Mouse (Mus musculus) kidney, adult 8-10 months (tissue): Measurements from ENCODE around the gene 1700029J07Rik.
A peak's percentile ranks its signal among the peaks of the same experiment; 100 is the strongest.

Source experiments
- DNase-seq, 2 experiments: peaks; one replicate each; pipeline ENCODE4 v3.0.0; 2022

The 1700029J07Rik gene

DNA sequence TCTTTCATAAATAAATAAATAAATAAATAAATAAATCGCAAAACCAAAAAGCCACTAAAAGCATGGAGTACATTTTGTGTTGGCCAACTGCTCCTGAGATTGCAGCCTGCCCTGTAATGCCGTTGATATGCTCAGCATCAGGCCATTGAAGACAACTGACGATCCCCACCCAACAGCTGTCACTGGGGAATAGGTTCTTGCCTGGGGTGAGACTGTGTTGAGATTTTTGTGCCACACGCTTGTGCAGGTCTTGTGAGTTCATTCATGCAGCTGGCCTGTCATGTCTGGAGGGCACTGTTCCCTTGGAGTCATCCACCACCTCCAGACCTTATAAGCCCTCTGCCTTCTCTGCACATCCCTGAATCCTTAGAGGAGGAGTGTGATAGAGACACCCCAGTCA lies 28.8 kb downstream of the 1700029J07Rik start:
- no peak for DNase-seq

DNA sequence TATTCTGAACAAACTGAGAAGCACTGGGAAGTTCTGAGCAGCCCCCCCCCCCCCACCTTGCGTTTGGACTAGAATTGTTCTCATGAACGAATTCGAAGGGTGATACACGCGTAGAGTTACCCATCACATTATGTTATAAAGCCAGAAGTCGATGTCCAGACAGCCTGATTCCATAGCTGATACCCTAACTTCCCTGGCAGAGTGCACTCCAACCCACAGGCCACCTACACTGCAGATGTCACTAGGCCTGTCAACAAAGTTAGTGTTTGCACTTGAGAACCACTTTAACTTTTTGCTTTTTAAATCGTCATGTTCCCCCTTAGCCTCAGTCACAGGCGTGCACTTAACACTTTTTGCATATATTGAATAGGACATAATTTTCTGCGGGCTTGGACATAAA lies 38.1 kb downstream of the 1700029J07Rik start:
- no peak for DNase-seq

DNA sequence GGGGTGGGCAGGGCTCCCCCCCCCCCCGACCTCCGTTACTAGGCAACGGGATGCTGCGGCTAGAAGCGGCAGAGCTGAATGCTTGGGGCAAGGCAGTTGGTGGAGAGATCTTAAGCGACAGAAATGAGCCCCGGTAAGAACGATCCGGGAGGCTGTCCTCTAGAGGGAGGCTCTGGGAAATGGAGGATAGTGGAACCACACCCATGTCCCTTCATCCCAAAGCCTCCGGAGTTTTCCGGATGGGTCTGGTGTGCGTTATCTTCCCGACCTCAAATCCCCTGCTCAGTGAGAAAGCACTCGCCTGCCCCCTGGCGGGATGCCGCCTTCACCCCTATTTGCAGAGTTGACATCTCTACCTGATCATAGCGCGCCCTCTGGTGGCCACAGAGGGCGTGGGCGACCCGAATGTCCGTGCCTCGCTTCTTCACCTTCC lies 40.5 kb downstream of the 1700029J07Rik start, which contains the start of gene Ccdc110:
Gene Ccdc110, plus strand, starts transcription at position 38 of the 433 bp plus-strand sequence.
- peak; percentile 82 to 94 for DNase-seq

DNA sequence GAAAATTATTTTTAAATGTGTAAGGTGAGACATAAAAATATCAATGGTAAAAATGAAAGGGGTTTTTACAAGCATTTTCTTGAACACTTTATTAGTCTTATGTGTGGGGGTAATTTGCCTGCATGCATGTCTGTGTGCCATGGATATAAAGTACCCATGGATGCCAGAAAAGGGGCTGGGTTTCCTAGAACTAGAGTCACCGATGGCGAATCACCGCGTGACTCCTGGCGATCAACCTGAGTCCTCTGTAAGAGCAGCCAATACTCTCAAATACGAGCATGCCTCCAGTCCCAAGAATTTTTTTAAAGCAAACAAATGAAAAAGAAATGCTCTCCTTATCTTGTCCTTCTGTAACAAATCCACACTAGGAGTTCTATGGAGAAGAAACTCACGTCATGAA lies 52.9 kb downstream of the 1700029J07Rik start:
- no peak for DNase-seq

DNA sequence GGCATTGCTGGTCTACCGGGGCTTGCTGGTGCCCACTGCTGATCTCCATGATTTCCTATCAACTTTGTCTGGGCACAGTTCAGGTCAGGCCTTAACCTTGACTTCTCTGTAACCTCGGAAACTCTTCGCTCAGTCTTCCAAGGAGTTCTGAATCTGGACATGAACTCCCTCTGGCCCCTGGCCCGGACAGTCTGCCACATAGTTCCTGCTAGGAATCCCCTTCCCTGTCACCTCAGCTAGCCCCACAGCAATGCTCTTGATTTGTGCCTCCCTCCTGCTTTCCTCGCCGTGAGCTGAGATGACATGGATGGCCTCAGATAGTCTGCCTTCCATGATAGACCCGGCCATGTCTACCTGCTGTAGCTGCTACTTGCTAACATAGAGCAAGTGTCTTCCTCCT lies 54.7 kb downstream of the 1700029J07Rik start:
- no peak for DNase-seq

DNA sequence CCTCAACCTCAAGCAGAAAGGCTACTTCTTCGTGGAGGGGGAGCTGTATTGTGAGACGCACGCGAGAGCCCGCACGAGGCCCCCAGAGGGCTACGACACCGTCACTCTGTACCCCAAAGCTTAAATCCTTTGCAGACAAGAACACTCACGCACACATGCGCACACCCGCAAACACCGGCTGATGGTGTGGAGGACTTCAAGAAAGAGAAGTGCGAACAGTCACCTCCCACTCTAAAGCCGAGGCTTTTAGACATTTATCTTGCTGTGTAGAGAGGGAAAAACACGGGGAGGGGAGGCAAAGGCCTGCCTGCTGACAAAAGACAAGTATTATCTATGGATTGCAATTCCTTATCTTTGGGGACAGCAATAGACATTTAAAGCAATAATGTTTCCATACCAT lies 56.2 kb downstream of the 1700029J07Rik start:
- no peak for DNase-seq

DNA sequence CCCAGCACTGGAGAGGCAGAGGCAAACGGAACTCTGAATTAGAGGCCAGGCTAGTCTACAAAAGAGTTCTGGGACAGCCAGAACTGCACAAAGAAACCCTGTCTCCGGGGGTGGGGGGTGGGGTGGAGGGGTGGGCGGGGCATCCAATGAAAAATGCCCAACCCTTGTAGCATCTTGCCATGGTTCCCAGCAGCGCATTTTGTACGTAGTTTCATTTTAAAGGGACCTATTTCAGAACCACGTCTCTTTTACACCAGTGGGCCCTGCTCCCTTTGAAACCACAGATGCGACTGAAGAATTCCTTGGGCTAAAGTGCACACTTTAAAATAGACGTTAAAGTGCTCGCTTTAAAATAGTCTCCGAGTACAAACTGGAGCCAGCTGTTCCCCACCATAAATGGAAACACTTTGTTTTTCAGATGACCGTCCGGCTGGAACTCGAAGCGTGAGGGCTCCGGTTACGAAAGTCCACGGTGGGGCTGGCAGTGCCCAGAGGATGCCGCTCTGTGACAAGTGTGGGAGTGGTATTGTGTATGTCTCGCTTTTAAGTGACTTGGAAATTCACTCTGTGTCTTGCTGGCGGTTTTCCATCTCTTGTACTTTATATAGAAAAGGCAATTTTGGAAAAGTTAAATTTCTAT lies 57.9 kb downstream of the 1700029J07Rik start:
- no peak for DNase-seq

DNA sequence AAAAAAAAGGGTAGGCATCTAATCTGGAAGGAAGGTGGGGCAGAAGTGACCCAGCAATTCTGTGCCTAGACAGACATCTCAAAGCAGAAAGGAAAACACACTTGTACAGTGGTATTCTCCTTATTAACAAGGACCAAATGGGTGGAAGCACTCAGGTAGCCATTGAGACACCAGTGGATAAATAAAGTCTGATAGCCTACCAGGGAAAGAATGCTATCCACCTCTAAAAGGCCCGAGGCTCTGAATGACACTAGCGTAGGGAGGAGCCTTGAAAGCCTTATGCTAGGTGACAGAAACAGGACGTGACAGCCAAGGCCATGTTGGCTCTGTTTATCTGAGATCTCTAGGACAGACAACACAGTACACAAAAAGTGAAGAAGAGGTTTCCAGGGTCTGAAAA lies 58.6 kb downstream of the 1700029J07Rik start:
- DNase-seq: no peak

DNA sequence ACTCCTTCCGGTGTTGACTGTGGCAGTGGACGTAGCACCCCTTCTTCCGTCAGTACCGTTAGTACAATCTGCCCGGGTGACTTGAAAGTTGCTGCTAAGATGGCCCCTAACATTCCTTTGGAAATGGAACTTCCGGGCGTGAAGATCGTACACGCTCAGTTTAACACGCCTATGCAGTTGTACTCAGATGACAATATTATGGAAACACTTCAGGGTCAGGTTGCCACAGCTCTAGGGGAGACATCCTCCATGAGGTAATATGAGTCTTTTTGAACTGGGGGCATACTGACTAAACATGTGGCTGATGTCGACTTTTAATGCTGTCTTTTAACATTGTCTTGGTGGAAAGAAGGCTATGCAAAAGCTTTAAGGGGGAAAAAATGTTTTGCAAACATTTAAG lies 61.3 kb downstream of the 1700029J07Rik start:
- no peak for DNase-seq

DNA sequence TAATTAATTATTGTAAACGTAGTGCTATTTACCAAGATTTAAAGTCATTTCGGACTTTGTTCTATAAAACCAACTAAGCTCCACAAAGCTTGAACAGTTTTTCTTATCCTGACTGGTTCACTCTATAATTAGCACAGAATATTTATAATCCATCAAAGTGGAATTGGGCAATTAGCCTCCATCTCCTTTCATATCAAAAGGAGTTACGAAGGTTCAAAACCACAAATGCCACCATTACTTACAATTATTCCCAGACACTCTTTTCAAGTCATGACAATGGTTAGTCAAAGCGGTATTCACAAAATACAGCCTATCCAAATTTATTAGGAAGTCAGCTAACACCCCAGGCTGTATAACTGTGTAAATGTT lies 68.8 kb downstream of the 1700029J07Rik start:
- DNase-seq: no peak

DNA sequence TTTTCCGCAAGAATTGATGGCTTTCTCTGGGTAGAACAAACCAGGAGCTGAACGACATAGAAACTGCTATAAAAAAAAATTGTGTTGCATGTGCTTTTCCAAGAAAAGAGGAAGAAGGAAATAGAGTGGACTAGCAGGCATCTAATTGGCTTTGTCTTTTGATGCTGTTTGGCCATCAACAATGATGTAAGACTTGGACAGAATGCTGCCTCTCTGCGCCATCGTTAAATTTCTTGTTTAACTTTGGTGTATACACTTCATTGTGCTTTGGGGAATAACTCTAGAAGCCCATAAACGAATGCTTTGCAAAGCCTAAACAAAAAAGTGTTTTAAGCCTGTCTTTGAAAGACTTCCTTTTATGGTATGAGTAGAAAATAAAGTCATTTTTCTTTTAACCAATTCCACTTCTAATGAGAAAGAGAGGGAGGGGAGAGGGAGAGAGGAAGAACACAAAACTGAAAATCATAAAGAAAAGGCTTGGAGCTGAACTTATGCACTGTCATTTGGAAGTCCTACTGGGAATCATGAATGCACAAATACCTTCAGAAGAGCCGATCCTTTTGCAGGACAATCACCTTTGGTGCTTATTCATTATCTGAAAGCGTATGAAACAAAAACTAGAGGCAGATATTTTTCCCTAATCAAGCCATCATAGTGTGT lies 69.3 kb downstream of the 1700029J07Rik start:
- no peak for DNase-seq

DNA sequence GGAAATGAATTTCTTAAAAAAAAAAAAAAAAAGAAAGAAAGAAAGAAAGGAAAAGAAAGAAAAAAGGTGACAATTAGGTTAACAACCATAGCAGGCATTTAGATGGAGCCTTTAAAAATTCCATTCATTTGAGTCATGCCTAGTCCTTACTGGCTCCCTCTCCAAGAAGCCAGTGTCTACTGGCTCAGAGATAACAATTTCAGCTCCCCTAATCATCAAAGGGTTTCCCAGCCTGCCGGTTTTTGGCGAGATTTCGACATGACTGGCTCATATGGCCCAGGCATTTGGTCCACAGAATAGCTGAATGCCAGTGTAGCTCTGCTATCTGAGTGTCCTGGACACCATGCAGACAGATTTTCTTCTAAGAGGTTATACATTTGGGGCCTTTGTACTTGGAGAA lies 71.4 kb downstream of the 1700029J07Rik start:
- DNase-seq: no peak
